Mouse (Mus musculus) midbrain, embryonic 12.5 days (tissue): Measurements from ENCODE around the gene Nup54. TPM values are rescaled to one million over a fixed set of nuclear protein-coding genes. Genes with fewer than 3 reads are reported as not detected.

ENCODE experiments used
- ATAC-seq: fragments of 200-750 bp; cut with Nextera tagmentation; 2 replicates; pipeline ENCODE4 v1.8.0; 2017; ENCODE audit warnings: low read depth, moderate TSS enrichment, moderate library complexity; ENCODE audit not compliant: low FRiP score
- H3K27ac ChIP-seq: fragments of 300-500 bp; sonication (generic); replicated peaks from 2 replicates; pipeline ENCODE4 v1.5.1; 2016; ENCODE audit warnings: mild to moderate bottlenecking
- H3K27me3 ChIP-seq: fragments of 300-500 bp; sonication (generic); 2 replicates; pipeline ENCODE4 v1.6.1; 2016; ENCODE audit warnings: mild to moderate bottlenecking
- H3K36me3 ChIP-seq: fragments of 300-500 bp; sonication (generic); 2 replicates; pipeline ENCODE4 v1.6.1; 2016
- H3K4me1 ChIP-seq: fragments of 300-500 bp; sonication (generic); 2 replicates; pipeline ENCODE4 v1.6.1; 2016
- H3K4me2 ChIP-seq: fragments of 300-500 bp; sonication (generic); replicated peaks from 2 replicates; pipeline ENCODE4 v1.6.1; 2016; ENCODE audit warnings: mild to moderate bottlenecking, moderate library complexity
- H3K4me3 ChIP-seq: fragments of 300-500 bp; sonication (generic); 2 replicates; pipeline ENCODE4 v1.5.1; 2016; ENCODE audit warnings: mild to moderate bottlenecking
- H3K9ac ChIP-seq: fragments of 300-500 bp; sonication (generic); replicated peaks from 2 replicates; pipeline ENCODE4 v1.6.1; 2016; ENCODE audit warnings: mild to moderate bottlenecking, moderate library complexity
- H3K9me3 ChIP-seq: fragments of 300-500 bp; sonication (generic); 2 replicates; pipeline ENCODE4 v1.6.1; 2016; ENCODE audit warnings: mild to moderate bottlenecking
- WGBS: fragments of 180-500 bp; shearing (Covaris S2); methylation state at CpG from one replicate; pipeline ENCODE4 v1.1.7; 2016; 5-methylcytosine and 5-hydroxymethylcytosine counted together
- polyA plus RNA-seq: library from polyadenylated mRNA; unstranded; fragments of >200 nt; fragmentation: Nextera tagmentation; extraction: Ambion mirVana; gene quantifications from 2 replicates; pipeline ENCODE4 v1.2.1, GENCODE M21; 2016

The Nup54 gene
- polyA plus RNA-seq, 1 experiment from 2014 or later, result 53.1 TPM

DNA sequence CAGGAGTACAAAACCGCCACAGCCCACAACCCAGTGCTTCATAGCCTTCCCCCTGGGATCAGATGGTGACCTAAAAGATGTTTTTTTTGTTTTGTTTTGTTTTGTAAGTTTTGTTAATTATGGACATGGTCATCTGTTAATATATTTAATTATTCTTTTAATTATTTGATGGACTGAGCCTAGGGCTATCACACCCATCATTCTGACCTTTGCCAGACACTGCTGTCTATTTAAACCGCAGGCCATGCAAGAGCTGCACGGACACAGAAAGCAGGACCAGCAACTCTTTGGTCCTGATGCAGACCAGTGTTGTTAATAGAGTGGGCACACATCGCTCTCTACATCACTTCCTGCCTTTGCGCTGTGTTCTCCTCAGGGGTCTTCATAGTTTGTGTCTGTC lies 24.5 kb downstream of the Nup54 start:
- WGBS, result 90% methylated on average over 5 of the region's 5 CpGs
- no peak overlapping the region for H3K9ac ChIP-seq
- H3K4me1 ChIP-seq, result no peaks in the 10 kb centered on the region
- H3K27ac ChIP-seq, result no peak overlapping the region
- peaks cover 11% of the 10 kb centered on the region for H3K36me3 ChIP-seq
- H3K4me3 ChIP-seq, result no peak overlapping the region
- H3K4me2 ChIP-seq, result no peak overlapping the region
- no peaks in the 10 kb centered on the region for H3K27me3 ChIP-seq
- ATAC-seq, result no peak
- no peaks in the 10 kb centered on the region for H3K9me3 ChIP-seq

DNA sequence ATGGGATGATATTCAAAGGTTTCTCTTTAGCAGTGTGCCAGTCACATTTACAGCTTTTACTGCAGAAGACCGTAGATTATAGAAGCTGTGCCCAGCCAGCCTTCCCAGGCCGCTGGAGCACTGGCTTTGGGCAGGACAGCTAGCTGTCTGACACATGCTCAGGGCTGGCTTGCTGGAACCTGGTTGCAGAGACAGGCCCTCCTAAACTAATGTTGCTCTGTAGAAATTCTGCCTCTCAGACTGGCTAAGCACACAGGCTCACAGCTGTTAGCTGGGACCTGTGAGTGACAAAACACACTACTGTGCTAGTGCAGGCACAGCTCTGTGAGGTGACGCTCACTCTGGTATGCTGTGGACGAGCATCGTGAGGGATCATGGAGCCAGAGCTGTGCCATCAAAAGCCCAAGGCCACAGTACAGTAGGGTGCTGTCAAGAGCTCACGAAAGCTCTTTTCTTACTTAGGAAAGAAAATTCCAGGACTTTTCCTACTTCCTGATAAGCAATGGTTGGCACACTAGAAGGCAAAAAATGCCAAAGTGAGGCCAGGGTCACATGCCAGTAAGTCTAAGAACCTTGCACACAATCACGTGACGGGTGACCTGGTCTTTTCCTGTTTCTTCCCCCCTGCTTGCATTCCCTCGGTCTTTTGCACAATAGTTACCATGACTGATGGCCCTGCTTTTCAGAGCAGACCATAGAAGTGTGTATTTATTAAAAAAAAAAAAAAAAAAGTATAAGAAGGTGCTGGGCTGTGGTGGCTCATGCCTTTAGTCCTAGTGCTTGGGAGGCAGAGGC lies 25.5 kb downstream of the Nup54 start:
- WGBS, result 87% methylated on average over 9 of the region's 9 CpGs

DNA sequence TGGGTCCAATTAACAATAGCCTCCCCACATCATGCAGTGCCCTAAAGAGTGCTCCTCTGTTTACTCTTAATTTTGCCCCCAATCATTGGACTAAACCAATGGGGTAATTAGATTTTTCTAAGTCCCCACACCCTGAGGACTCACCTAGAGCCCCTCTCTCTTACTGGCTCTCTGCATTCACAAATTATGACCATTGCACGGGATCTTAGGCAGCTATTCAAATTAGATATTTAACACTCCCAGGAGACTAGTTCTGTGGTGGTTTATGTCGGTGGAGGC lies 30.7 kb downstream of the Nup54 start:
- Histone ChIP-seq H3K4me2 (no peak overlapping the region), H3K4me1 (peaks cover 12% of the 10 kb centered on the region), H3K27me3 (no peaks in the 10 kb centered on the region), H3K9ac (no peak overlapping the region), H3K27ac (no peak overlapping the region), H3K36me3 (no peaks in the 10 kb centered on the region), H3K9me3 (no peaks in the 10 kb centered on the region), H3K4me3 (no peak overlapping the region)
- ATAC-seq, result no peak; the same call in 1 of the 2 replicates
- WGBS, result 44% methylated on average over 2 of the region's 2 CpGs

More for the DNA sequence above, 25.5 kb downstream of the Nup54 start:
- ATAC-seq, result no peak
- Histone ChIP-seq H3K4me2 (no peak overlapping the region), H3K27ac (no peak overlapping the region), H3K9ac (no peak overlapping the region), H3K4me3 (no peak overlapping the region), H3K27me3 (no peaks in the 10 kb centered on the region), H3K4me1 (0 out of 2 replicates have a peak, but pooled peaks cover under 1% of the 10 kb centered on the region), H3K9me3 (no peaks in the 10 kb centered on the region), H3K36me3 (peaks cover 5% of the 10 kb centered on the region)

DNA sequence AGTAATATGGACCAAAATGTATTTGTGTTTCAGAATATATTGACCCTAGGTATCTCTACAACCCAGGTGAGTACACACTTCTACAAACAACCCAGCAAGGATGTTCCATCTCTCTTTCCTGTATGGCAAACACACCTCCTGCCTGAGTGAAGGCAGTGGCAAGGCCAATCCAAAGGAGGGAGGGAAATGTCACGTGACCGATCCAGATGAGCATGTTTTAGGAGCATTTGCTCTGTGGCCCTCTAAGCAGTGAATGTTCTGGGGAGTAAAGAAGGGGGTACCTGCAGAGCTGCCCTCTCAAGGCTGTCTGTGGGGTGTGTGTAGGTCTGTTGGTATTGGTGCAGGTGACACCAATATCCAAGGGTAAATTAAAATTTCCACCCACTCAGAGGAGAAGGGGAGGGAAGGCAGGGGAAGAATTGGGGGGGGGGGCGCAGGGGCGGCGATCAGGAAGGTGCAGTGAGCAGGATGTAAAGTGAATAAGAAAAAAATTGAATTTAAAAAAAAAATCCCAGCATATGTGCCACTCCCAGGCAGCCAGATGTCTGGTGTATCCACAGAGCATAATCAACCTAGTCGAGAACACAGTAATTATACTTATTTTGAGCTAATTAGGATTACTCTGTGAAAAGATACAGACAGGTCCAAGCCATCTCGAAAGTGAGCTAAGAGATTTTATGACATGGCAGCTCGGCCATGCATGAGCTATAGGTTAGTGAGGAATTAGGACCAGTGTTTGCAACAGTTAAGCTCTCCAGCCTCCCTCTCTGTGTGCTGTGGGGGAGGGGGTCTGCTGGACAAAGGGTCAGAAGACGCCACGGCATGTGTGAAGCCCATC lies 31.2 kb downstream of the Nup54 start:
- H3K27ac ChIP-seq, result no peak overlapping the region
- 54% methylated on average over 10 of the region's 10 CpGs for WGBS
- ATAC-seq, result peak; percentile 80

GRCm38 (mm10) chr5:92402816-92403215 lies 32.2 kb downstream of the Nup54 start:
- no peak overlapping the region for H3K4me3 ChIP-seq
- WGBS, result 71% methylated on average over 9 of the region's 9 CpGs
- no peak for ATAC-seq

More for the DNA sequence above, 31.2 kb downstream of the Nup54 start:
- Histone ChIP-seq H3K9me3 (no peaks in the 10 kb centered on the region), H3K4me3 (no peak overlapping the region), H3K27me3 (no peaks in the 10 kb centered on the region), H3K4me1 (peaks cover 12% of the 10 kb centered on the region), H3K36me3 (no peaks in the 10 kb centered on the region), H3K4me2 (no peak overlapping the region), H3K9ac (no peak overlapping the region)

GRCm38 (mm10) chr5:92398153-92398552 lies 36.9 kb downstream of the Nup54 start:
- 25% methylated on average over 5 of the region's 5 CpGs for WGBS

More at GRCm38 (mm10) chr5:92402816-92403215, 32.2 kb downstream of the Nup54 start:
- Histone ChIP-seq H3K27me3 (no peaks in the 10 kb centered on the region), H3K4me1 (peaks cover 12% of the 10 kb centered on the region), H3K27ac (no peak overlapping the region), H3K4me2 (no peak overlapping the region), H3K9ac (no peak overlapping the region), H3K9me3 (no peaks in the 10 kb centered on the region), H3K36me3 (no peaks in the 10 kb centered on the region)

GRCm38 (mm10) chr5:92396476-92396875 lies 38.5 kb downstream of the Nup54 start:
- Histone ChIP-seq H3K27me3 (peaks cover 27% of the 10 kb centered on the region), H3K4me3 (no peak overlapping the region), H3K9ac (no peak overlapping the region), H3K4me2 (no peak overlapping the region), H3K4me1 (peaks cover 6% of the 10 kb centered on the region; the same call in 1 of the 2 replicates), H3K27ac (no peak overlapping the region), H3K9me3 (no peaks in the 10 kb centered on the region), H3K36me3 (no peaks in the 10 kb centered on the region)
- WGBS, result 91% methylated on average over 6 of the region's 6 CpGs
- no peak for ATAC-seq

More at GRCm38 (mm10) chr5:92398153-92398552, 36.9 kb downstream of the Nup54 start:
- Histone ChIP-seq H3K27ac (no peak overlapping the region), H3K27me3 (peaks cover 10% of the 10 kb centered on the region), H3K9me3 (no peaks in the 10 kb centered on the region), H3K9ac (no peak overlapping the region), H3K4me2 (no peak overlapping the region), H3K4me3 (no peak overlapping the region), H3K4me1 (no peaks in the 10 kb centered on the region), H3K36me3 (no peaks in the 10 kb centered on the region)
- ATAC-seq, result peak; percentile 83

DNA sequence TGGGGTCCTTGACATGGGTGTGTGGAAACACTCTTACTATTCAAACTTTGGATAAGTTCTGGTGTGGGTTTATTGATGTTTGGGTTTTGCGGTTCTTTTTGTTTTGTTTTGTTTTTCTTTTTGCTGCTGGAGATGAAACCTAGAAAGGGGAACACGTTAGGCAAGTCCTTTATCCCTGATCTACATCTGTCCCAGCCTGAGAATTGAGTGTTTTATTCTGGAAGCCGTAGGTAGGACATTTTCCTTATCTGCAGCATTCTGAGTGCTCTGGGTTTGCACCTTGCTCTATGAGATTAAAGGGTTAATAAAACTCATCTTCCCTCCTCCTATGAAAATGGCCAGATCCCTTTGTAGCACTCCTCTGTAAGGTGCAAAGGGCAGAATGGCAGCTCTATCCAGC lies 39.3 kb downstream of the Nup54 start:
- H3K27me3 ChIP-seq, result peaks cover 34% of the 10 kb centered on the region
- no peak for ATAC-seq
- H3K4me1 ChIP-seq, result peaks cover 6% of the 10 kb centered on the region; the same call in 1 of the 2 replicates
- no peak overlapping the region for H3K27ac ChIP-seq
- no peak overlapping the region for H3K4me2 ChIP-seq
- no peaks in the 10 kb centered on the region for H3K36me3 ChIP-seq
- no peak overlapping the region for H3K9ac ChIP-seq
- H3K9me3 ChIP-seq, result no peaks in the 10 kb centered on the region
- no peak overlapping the region for H3K4me3 ChIP-seq
- WGBS, result 86% methylated on average over 3 of the region's 3 CpGs

- Histone ChIP-seq H3K36me3 (no peaks in the 10 kb centered on the region), H3K9me3 (no peaks in the 10 kb centered on the region), H3K9ac (no peak overlapping the region), H3K27me3 (peaks cover 38% of the 10 kb centered on the region), H3K4me2 (no peak overlapping the region), H3K4me1 (peaks cover 6% of the 10 kb centered on the region; the same call in 1 of the 2 replicates), H3K27ac (no peak overlapping the region), H3K4me3 (no peak overlapping the region)
- no peak for ATAC-seq
- 77% methylated on average over 10 of the region's 10 CpGs for WGBS
Measured at GRCm38 (mm10) chr5:92393863-92394262, 41.2 kb downstream of the Nup54 start.

DNA sequence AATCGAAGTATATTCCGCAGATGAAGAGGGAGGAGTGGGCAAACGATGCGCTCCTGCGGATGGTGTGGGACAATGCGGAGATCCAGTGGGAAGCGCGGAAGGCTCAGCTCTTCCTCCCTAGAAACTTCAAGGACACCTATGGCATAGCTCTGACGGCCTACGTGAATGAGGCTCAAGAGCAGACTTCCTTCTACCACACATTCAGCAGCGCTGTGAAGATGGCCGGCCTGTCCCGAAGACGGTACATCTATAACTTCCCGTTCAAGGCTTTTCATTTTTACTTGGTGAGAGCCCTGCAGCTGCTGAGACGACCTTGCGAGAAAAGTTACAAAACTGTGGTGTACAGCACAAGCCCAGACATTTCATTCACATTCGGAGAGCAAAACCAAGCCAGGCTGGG lies 42.5 kb downstream of the Nup54 start:
- no peaks in the 10 kb centered on the region for H3K9me3 ChIP-seq
- H3K4me3 ChIP-seq, result peak overlapping the region; percentile 18
- H3K36me3 ChIP-seq, result no peaks in the 10 kb centered on the region
- ATAC-seq, result no peak
- H3K27me3 ChIP-seq, result peaks cover 38% of the 10 kb centered on the region
- no peak overlapping the region for H3K27ac ChIP-seq
- WGBS, result 49% methylated on average over 18 of the region's 18 CpGs
- no peak overlapping the region for H3K9ac ChIP-seq
- peak overlapping the region; percentile 41 for H3K4me2 ChIP-seq
- peaks cover 6% of the 10 kb centered on the region; the same call in 1 of the 2 replicates for H3K4me1 ChIP-seq

GRCm38 (mm10) chr5:92390615-92391014 lies 44.4 kb downstream of the Nup54 start:
- Histone ChIP-seq H3K4me2 (no peak overlapping the region), H3K27me3 (peaks cover 38% of the 10 kb centered on the region), H3K9ac (no peak overlapping the region), H3K4me3 (no peak overlapping the region), H3K36me3 (no peaks in the 10 kb centered on the region), H3K9me3 (no peaks in the 10 kb centered on the region), H3K4me1 (peaks cover 6% of the 10 kb centered on the region; the same call in 1 of the 2 replicates), H3K27ac (no peak overlapping the region)
- 82% methylated on average over 8 of the region's 8 CpGs for WGBS
- ATAC-seq, result no peak

GRCm38 (mm10) chr5:92389977-92390376 lies 45.0 kb downstream of the Nup54 start:
- 49% methylated on average over 2 of the region's 2 CpGs for WGBS
- no peaks in the 10 kb centered on the region for H3K9me3 ChIP-seq
- no peak overlapping the region for H3K4me3 ChIP-seq
- H3K27ac ChIP-seq, result no peak overlapping the region
- no peak for ATAC-seq
- H3K36me3 ChIP-seq, result no peaks in the 10 kb centered on the region
- H3K9ac ChIP-seq, result no peak overlapping the region
- peaks cover 38% of the 10 kb centered on the region for H3K27me3 ChIP-seq
- peaks cover 6% of the 10 kb centered on the region; the same call in 1 of the 2 replicates for H3K4me1 ChIP-seq
- no peak overlapping the region for H3K4me2 ChIP-seq
